Comparison of ENCODE assay signal across 9 mouse cellular contexts in genomic region chr13:81944047-81944446, GRCm38 (mm10).
DNase-seq lines count a peak whose midpoint lies in the region; ATAC-seq and TF ChIP-seq lines count a peak whose summit lies in the region.
"Had no signal": no experiment of that assay in that cellular context is flagged by ENCODE, and none has a peak within 500 bp of the region (broad histone marks: within the 10 kb centered on the region; RNA-seq: fewer than 3 reads in every experiment).

No protein-coding gene starts in this region.

- no peaks in the 10 kb centered on the region for H3K36me3 ChIP-seq in C2C12 (ENCODE audit: control insufficient read depth, insufficient read depth)
- H3K36me3 ChIP-seq in heart, embryonic 14.5 days (ENCODE audit: control insufficient read depth, insufficient read depth, low read length): no peaks in the 10 kb centered on the region
- H3K36me3 ChIP-seq in liver, embryonic 11.5 days (ENCODE audit: control insufficient read depth, insufficient read depth, low read length): no peaks in the 10 kb centered on the region
- no peaks in the 10 kb centered on the region for H3K36me3 ChIP-seq in neural tube, embryonic 11.5 days (ENCODE audit: control insufficient read depth, insufficient read depth, low read length)
- no peaks in the 10 kb centered on the region for H3K36me3 ChIP-seq in stomach, embryonic 15.5 days

- H3K4me3 ChIP-seq in C2C12 (ENCODE audit: insufficient read depth, poor library complexity, severe bottlenecking): no peak overlapping the region
- no peak overlapping the region for H3K4me3 ChIP-seq in embryonic fibroblast, embryonic 13.5 days (ENCODE audit: insufficient read depth, low read length)
- H3K4me3 ChIP-seq in heart, embryonic 14.5 days (ENCODE audit: control insufficient read depth in 1 of 2, insufficient read depth in 1 of 2, low read depth in 1 of 2, low read length in 2 of 2): peak overlapping the region in 1 of 2 experiments; percentile 14; a peak in 1 of 4 replicates
- H3K4me3 ChIP-seq in liver, embryonic 11.5 days (ENCODE audit: low read depth, low read length): no peak overlapping the region
- H3K4me3 ChIP-seq in neural tube, embryonic 11.5 days (ENCODE audit: low read depth, low read length): no peak overlapping the region
- peak overlapping the region; percentile 5; the same call in 1 of the 2 replicates for H3K4me3 ChIP-seq in stomach, embryonic 15.5 days (replicated peaks)
- H3K4me3 ChIP-seq: erythroblast, embryonic 14.5 days had no signal

- no peaks in the 10 kb centered on the region for H3K4me1 ChIP-seq in embryonic fibroblast, embryonic 13.5 days (ENCODE audit: control insufficient read depth, insufficient read depth, low read length)
- peaks cover 0 to 6% of the 10 kb centered on the region in 2 experiments; a peak in 2 of 4 replicates for H3K4me1 ChIP-seq in heart, embryonic 14.5 days (ENCODE audit: control insufficient read depth in 2 of 2, insufficient read depth in 2 of 2, low read length in 2 of 2)
- no peaks in the 10 kb centered on the region for H3K4me1 ChIP-seq in liver, embryonic 11.5 days (replicated peaks; ENCODE audit: control insufficient read depth, insufficient read depth, low read length)
- H3K4me1 ChIP-seq in neural tube, embryonic 11.5 days (ENCODE audit: control insufficient read depth, insufficient read depth, low read length): no peaks in the 10 kb centered on the region
- peaks cover 7% of the 10 kb centered on the region; the same call in 1 of the 2 replicates for H3K4me1 ChIP-seq in stomach, embryonic 15.5 days

- H3K79me3 ChIP-seq in C2C12 (ENCODE audit: low read depth): no peaks in the 10 kb centered on the region

- H3K4me2 ChIP-seq in heart, embryonic 14.5 days (ENCODE audit: low read length): peak overlapping the region; percentile 63
- H3K4me2 ChIP-seq in liver, embryonic 11.5 days: peak overlapping the region; percentile 42
- H3K4me2 ChIP-seq in neural tube, embryonic 11.5 days (ENCODE audit: low read depth): peak overlapping the region; percentile 35
- peak overlapping the region; percentile 35 for H3K4me2 ChIP-seq in stomach, embryonic 15.5 days

- no peak for TF ChIP-seq POLR2A in embryonic fibroblast, embryonic 13.5 days (IDR thresholded peaks at IDR 0.05; ENCODE audit: low read depth, low read length)

- H3K9ac ChIP-seq in heart, embryonic 14.5 days (ENCODE audit: low read length): 0 out of 2 replicates have a peak overlapping the region, but pooled peaks have one; percentile 3
- no peak overlapping the region for H3K9ac ChIP-seq in liver, embryonic 11.5 days (ENCODE audit: low read depth, low read length)
- no peak overlapping the region for H3K9ac ChIP-seq in neural tube, embryonic 11.5 days (ENCODE audit: low read length)
- H3K9ac ChIP-seq in stomach, embryonic 15.5 days: no peak overlapping the region

- H3K9me3 ChIP-seq in heart, embryonic 14.5 days (ENCODE audit: control insufficient read depth, low read length): no peaks in the 10 kb centered on the region
- no peaks in the 10 kb centered on the region for H3K9me3 ChIP-seq in liver, embryonic 11.5 days (ENCODE audit: control insufficient read depth, low read length)
- no peaks in the 10 kb centered on the region for H3K9me3 ChIP-seq in neural tube, embryonic 11.5 days (ENCODE audit: control insufficient read depth, low read length)
- H3K9me3 ChIP-seq in stomach, embryonic 15.5 days: no peaks in the 10 kb centered on the region

- H3K27me3 ChIP-seq in C2C12 (ENCODE audit: control insufficient read depth, insufficient read depth, insufficient read length): no peaks in the 10 kb centered on the region
- H3K27me3 ChIP-seq in heart, embryonic 14.5 days (ENCODE audit: control insufficient read depth, insufficient read depth, low read length): no peaks in the 10 kb centered on the region
- no peaks in the 10 kb centered on the region for H3K27me3 ChIP-seq in liver, embryonic 11.5 days (replicated peaks; ENCODE audit: control insufficient read depth, insufficient read depth, low read length)
- no peaks in the 10 kb centered on the region for H3K27me3 ChIP-seq in neural tube, embryonic 11.5 days (ENCODE audit: control insufficient read depth, insufficient read depth, low read length)
- H3K27me3 ChIP-seq in stomach, embryonic 15.5 days (replicated peaks): no peaks in the 10 kb centered on the region

- H3ac ChIP-seq in C2C12 (ENCODE audit: control insufficient read depth, insufficient read length, low read depth): no peak overlapping the region

- WGBS in heart, embryonic 14.5 days: 14% methylated on average over 9 of the region's 9 CpGs
- 16% methylated on average over 9 of the region's 9 CpGs for WGBS in liver, embryonic 11.5 days
- WGBS in neural tube, embryonic 11.5 days: 15% methylated on average over 9 of the region's 9 CpGs
- WGBS in stomach, embryonic 15.5 days: 13% methylated on average over 9 of the region's 9 CpGs

- TF ChIP-seq CTCF in C2C12 (IDR thresholded peaks at IDR 0.05; ENCODE audit: control insufficient read depth, insufficient read depth, insufficient read length): peak; percentile 38
- peak; percentile 76; the same call in 1 of the 2 replicates for TF ChIP-seq CTCF in embryonic fibroblast, embryonic 13.5 days (IDR thresholded peaks at IDR 0.05; ENCODE audit: borderline replicate concordance, insufficient read depth, low read length)

- H3K79me2 ChIP-seq in C2C12 (ENCODE audit: control insufficient read depth, insufficient read depth): no peaks in the 10 kb centered on the region

- no peak for ATAC-seq in heart, embryonic 14.5 days (ENCODE audit: insufficient number of reproducible peaks, insufficient read depth, low FRiP score, low read depth)
- ATAC-seq in liver, embryonic 11.5 days (replicated peaks; ENCODE audit: low FRiP score): peak; percentile 57; the same call in 1 of the 2 replicates
- ATAC-seq in neural tube, embryonic 11.5 days (ENCODE audit: insufficient read depth, low FRiP score, low TSS enrichment): peak; percentile 83
- no peak; the same call in 1 of the 2 replicates for ATAC-seq in stomach, embryonic 15.5 days (ENCODE audit: insufficient read depth, low FRiP score, low read depth)

- H3K27ac ChIP-seq in embryonic fibroblast, embryonic 13.5 days (ENCODE audit: insufficient read depth, low read length): no peak overlapping the region
- H3K27ac ChIP-seq in heart, embryonic 14.5 days (replicated peaks in 1 of 2; ENCODE audit: control insufficient read depth in 1 of 2, insufficient read depth in 1 of 2, low read depth in 2 of 2, low read length in 2 of 2): no peak overlapping the region
- H3K27ac ChIP-seq in liver, embryonic 11.5 days (ENCODE audit: low read depth, low read length): no peak overlapping the region
- no peak overlapping the region for H3K27ac ChIP-seq in neural tube, embryonic 11.5 days (ENCODE audit: low read depth, low read length)
- H3K27ac ChIP-seq in stomach, embryonic 15.5 days: no peak overlapping the region

- DNase-seq in brain, adult 2 months (ENCODE audit: low read depth, low spot score): peak; percentile 95
- DNase-seq in kidney, postnatal 10 days: peak; percentile 91
- DNase-seq in liver, embryonic 11.5 days (ENCODE audit: low spot score): peak; percentile 63
- DNase-seq in neural tube, embryonic 11.5 days (ENCODE audit: low spot score): peak; percentile 82

TF ChIP-seq in C2C12, 6 proteins besides CTCF, POLR2A, EP300 and RAD21:
- TF ChIP-seq MAX (IDR thresholded peaks at IDR 0.05): no peak
- TF ChIP-seq MYOD1 (IDR thresholded peaks at IDR 0.05; ENCODE audit: control insufficient read depth, insufficient read length, low read depth): no peak
- no peak for TF ChIP-seq USF1 (IDR thresholded peaks at IDR 0.05; ENCODE audit: low read depth)
- no peak for TF ChIP-seq FOSL1 (IDR thresholded peaks at IDR 0.05; ENCODE audit: insufficient read depth, low read length, poor library complexity, severe bottlenecking)

Comparison
In these comparisons a context has a peak if more than half of its experiments do, and no peak if none do; other contexts are left out.
1. ATAC-seq: peak in liver, embryonic 11.5 days (single experiment) and neural tube, embryonic 11.5 days (single experiment); none in heart, embryonic 14.5 days (single experiment) and stomach, embryonic 15.5 days (single experiment).
2. Peak in every context shown above with its lines, with median percentiles within 50 percentile points of each other: DNase-seq and H3K4me2 ChIP-seq.